Mouse (Mus musculus) megakaryocyte, adult 5-6 weeks (primary cell): ENCODE data around the gene Spata1. TPM values are rescaled to one million over a fixed set of nuclear protein-coding genes. Genes with fewer than 3 reads are reported as not detected.

ENCODE experiments used
- ATAC-seq: 2 replicates; pipeline ENCODE4 v1.8.0; 2016; ENCODE audit warnings: mild to moderate bottlenecking, inconsistent platforms; ENCODE audit not compliant: poor library complexity, severe bottlenecking
- total RNA-seq, 2 experiments: library from RNA; stranded (forward) in 1 of 2; stranded (reverse) in 1 of 2; fragments of 153-499, 151-499 nt in 1 of 2; fragments of 221-1000, 200-1000 nt in 1 of 2; gene quantifications; 2 replicates each; pipeline versions ENCODE4 v1.2.3 to v1.2.4; 2015 to 2017

Spata1 gene
- total RNA-seq (2015) (6.8 and 12.8 TPM in 2 replicates), total RNA-seq (2017) (6.3 and 16.1 TPM in 2 replicates)

- peak; percentile 82 for ATAC-seq
Measured at GRCm38 (mm10) chr3:146499431-146500002, at the start of gene Spata1, which contains the start of gene Gng5. TSS of gene Spata1 (minus strand) at chr3:146499753. TSS of gene Gng5 (plus strand) at chr3:146499807.

- ATAC-seq = no peak
Measured at GRCm38 (mm10) chr3:146543632-146544031, 44.1 kb upstream of the Spata1 start.

- ATAC-seq = no peak
Measured at GRCm38 (mm10) chr3:146540521-146541273, 41.1 kb upstream of the Spata1 start.

GRCm38 (mm10) chr3:146534986-146535385 lies 35.4 kb upstream of the Spata1 start:
- ATAC-seq = no peak

- ATAC-seq = no peak
Measured at GRCm38 (mm10) chr3:146528335-146528734, 28.8 kb upstream of the Spata1 start.

- no peak for ATAC-seq
Measured at GRCm38 (mm10) chr3:146521652-146522020, 22.1 kb upstream of the Spata1 start.

GRCm38 (mm10) chr3:146520798-146521651 lies 21.5 kb upstream of the Spata1 start, which contains the start of gene Rpf1:
TSS of gene Rpf1 (minus strand) at chr3:146521429.
- peak; percentile 96 for ATAC-seq

- ATAC-seq = no peak
Measured at GRCm38 (mm10) chr3:146520226-146520797, 20.8 kb upstream of the Spata1 start.

GRCm38 (mm10) chr3:146506711-146507110 lies 7.2 kb upstream of the Spata1 start:
- ATAC-seq = no peak

GRCm38 (mm10) chr3:146501601-146502123 lies 2.1 kb upstream of the Spata1 start:
- no peak for ATAC-seq

GRCm38 (mm10) chr3:146500810-146501201 lies 1.3 kb upstream of the Spata1 start:
- ATAC-seq = no peak; the same call in 1 of the 2 replicates

GRCm38 (mm10) chr3:146500003-146500809 lies 653 bp upstream of the Spata1 start:
- peak; percentile 53 for ATAC-seq

- no peak for ATAC-seq
Measured at GRCm38 (mm10) chr3:146498989-146499388, 564 bp downstream of the Spata1 start.

- ATAC-seq = no peak
Measured at GRCm38 (mm10) chr3:146494941-146495340, 4.6 kb downstream of the Spata1 start.

- ATAC-seq = peak; percentile 66
Measured at GRCm38 (mm10) chr3:146486464-146486863, 13.1 kb downstream of the Spata1 start.

- ATAC-seq = no peak
Measured at GRCm38 (mm10) chr3:146482044-146482443, 17.5 kb downstream of the Spata1 start.

GRCm38 (mm10) chr3:146474428-146474827 lies 25.1 kb downstream of the Spata1 start:
- no peak for ATAC-seq

- no peak for ATAC-seq
Measured at GRCm38 (mm10) chr3:146473741-146474140, 25.8 kb downstream of the Spata1 start.

GRCm38 (mm10) chr3:146472657-146473056 lies 26.9 kb downstream of the Spata1 start:
- no peak for ATAC-seq

GRCm38 (mm10) chr3:146469226-146469625 lies 30.3 kb downstream of the Spata1 start:
- ATAC-seq = no peak
